Mouse (Mus musculus) CH12.LX (cell line): Measurements from ENCODE around the gene Tor1a. TPM values are rescaled to one million over a fixed set of nuclear protein-coding genes. Genes with fewer than 3 reads are reported as not detected.

Experiments used
- DNase-seq: peaks from one replicate; pipeline ENCODE4 v3.0.0-alpha.2; 2013; ENCODE audit errors: extremely low read depth
- H3K27ac ChIP-seq: 2 replicates; pipeline ENCODE4 v1.5.1; 2012; ENCODE audit warnings: low read depth, mild to moderate bottlenecking, control low read depth, moderate library complexity; ENCODE audit not compliant: insufficient read depth
- H3K27me3 ChIP-seq: replicated peaks from 2 replicates; pipeline ENCODE3; 2012; ENCODE audit warnings: inconsistent platforms
- H3K36me3 ChIP-seq, 2 experiments: replicated peaks in 1 of 2; 2 replicates each; pipeline versions ENCODE3 to v1.6.1; 2012; ENCODE audit warnings: inconsistent platforms in 1 of 2, low read length in 1 of 2, mild to moderate bottlenecking in 1 of 2, mixed read lengths in 1 of 2, moderate library complexity in 1 of 2; ENCODE audit not compliant: control insufficient read depth in 1 of 2, insufficient read depth in 1 of 2
- H3K4me1 ChIP-seq, 2 experiments: 2 replicates each; pipeline ENCODE4 v1.6.1; 2012; ENCODE audit warnings: inconsistent platforms in 1 of 2, moderate library complexity in 1 of 2; ENCODE audit not compliant: insufficient read depth in 2 of 2, control insufficient read depth in 1 of 2
- H3K4me2 ChIP-seq: 2 replicates; pipeline ENCODE4 v1.6.1; 2012; ENCODE audit warnings: low read depth, mild to moderate bottlenecking, control low read depth; ENCODE audit not compliant: poor library complexity, insufficient read depth, severe bottlenecking
- H3K4me3 ChIP-seq, 3 experiments: fragments of 150-350 bp in 1 of 3; sonication (generic) in 1 of 3; replicated peaks in 1 of 3; 2 replicates each; pipeline versions ENCODE3 to v1.5.1; 2011 to 2012; ENCODE audit warnings: low read depth in 2 of 3, low read length in 2 of 3, mild to moderate bottlenecking in 2 of 3, moderate library complexity in 2 of 3, control low read depth in 1 of 3, improper control_type of control experiment in 1 of 3, inconsistent platforms in 1 of 3, mixed read lengths in 1 of 3; ENCODE audit not compliant: poor library complexity in 1 of 3
- H3K79me2 ChIP-seq: replicated peaks from 2 replicates; pipeline ENCODE4 v1.6.1; 2012; ENCODE audit warnings: mild to moderate bottlenecking, moderate library complexity; ENCODE audit not compliant: control insufficient read depth, poor library complexity, insufficient read depth, severe bottlenecking; ENCODE audit errors: extremely low read depth
- H3K9ac ChIP-seq: 2 replicates; pipeline ENCODE4 v1.6.1; 2012; ENCODE audit warnings: low read depth, mild to moderate bottlenecking, control low read depth, moderate library complexity; ENCODE audit not compliant: insufficient read depth
- H3K9me3 ChIP-seq: replicated peaks from 2 replicates; pipeline ENCODE3; 2012; ENCODE audit warnings: low read length, inconsistent platforms, mixed read lengths
- CHD2 ChIP-seq: IDR thresholded peaks from 2 replicates; pipeline ENCODE4 v1.6.1; 2011; ENCODE audit warnings: low read length, improper control_type of control experiment
- ELF1 ChIP-seq: IDR thresholded peaks from 2 replicates; pipeline ENCODE4 v1.6.1; 2014; ENCODE audit warnings: low read depth, mild to moderate bottlenecking, inconsistent platforms, low read length, improper control_type of control experiment
- ETS1 ChIP-seq: conservative IDR thresholded peaks from 2 replicates; pipeline ENCODE4 v1.6.1; 2012; ENCODE audit warnings: low read depth, mild to moderate bottlenecking, inconsistent platforms, low read length, improper control_type of control experiment, moderate library complexity
- HCFC1 ChIP-seq: IDR thresholded peaks from 2 replicates; pipeline ENCODE4 v1.6.1; 2012; ENCODE audit warnings: low read depth, mild to moderate bottlenecking, inconsistent platforms, low read length, improper control_type of control experiment
- IRF4 ChIP-seq: IDR thresholded peaks from 2 replicates; pipeline ENCODE4 v1.6.1; 2014; ENCODE audit warnings: low read depth, mild to moderate bottlenecking, inconsistent platforms, low read length, improper control_type of control experiment
- JUN ChIP-seq: IDR thresholded peaks from 2 replicates; pipeline ENCODE4 v1.6.1; 2011; ENCODE audit warnings: low read depth, mild to moderate bottlenecking, low read length, improper control_type of control experiment, moderate library complexity; ENCODE audit not compliant: insufficient read depth
- MAZ ChIP-seq: IDR thresholded peaks from 2 replicates; pipeline ENCODE4 v1.6.1; 2012; ENCODE audit warnings: low read depth, mild to moderate bottlenecking, inconsistent platforms, low read length, improper control_type of control experiment, moderate library complexity
- MEF2A ChIP-seq: IDR thresholded peaks from 2 replicates; pipeline ENCODE4 v1.6.1; 2014; ENCODE audit warnings: low read depth, mild to moderate bottlenecking, inconsistent platforms, low read length, improper control_type of control experiment, borderline replicate concordance
- NELFE ChIP-seq: IDR thresholded peaks from 2 replicates; pipeline ENCODE4 v1.6.1; 2011; ENCODE audit warnings: low read depth, low read length, improper control_type of control experiment
- NRF1 ChIP-seq: IDR thresholded peaks from 2 replicates; pipeline ENCODE4 v1.6.1; 2014; ENCODE audit warnings: low read depth, mild to moderate bottlenecking, inconsistent platforms, low read length, improper control_type of control experiment, moderate library complexity
- PAX5 ChIP-seq: IDR thresholded peaks from 2 replicates; pipeline ENCODE4 v1.6.1; 2012; ENCODE audit warnings: low read length, inconsistent platforms, mixed read lengths
- SIN3A ChIP-seq: IDR thresholded peaks from 2 replicates; pipeline ENCODE4 v1.6.1; 2012; ENCODE audit warnings: low read length, improper control_type of control experiment, inconsistent platforms
- SMC3 ChIP-seq: IDR thresholded peaks from 2 replicates; pipeline ENCODE4 v1.6.1; 2011; ENCODE audit warnings: low read depth, low read length, improper control_type of control experiment
- TCF12 ChIP-seq: IDR thresholded peaks from 2 replicates; pipeline ENCODE4 v1.6.1; 2014; ENCODE audit warnings: low read depth, mild to moderate bottlenecking, inconsistent platforms, low read length, improper control_type of control experiment
- ZC3H11A ChIP-seq: IDR thresholded peaks from 2 replicates; pipeline ENCODE4 v1.6.1; 2012; ENCODE audit warnings: low read depth, mild to moderate bottlenecking, inconsistent platforms, low read length, improper control_type of control experiment
- ZKSCAN1 ChIP-seq: IDR thresholded peaks from 2 replicates; pipeline ENCODE4 v1.6.1; 2012; ENCODE audit warnings: low read depth, inconsistent platforms, low read length, improper control_type of control experiment, borderline replicate concordance
- ZMIZ1 ChIP-seq: IDR thresholded peaks from 2 replicates; pipeline ENCODE4 v1.6.1; 2012; ENCODE audit warnings: low read depth, mild to moderate bottlenecking, inconsistent platforms, low read length, improper control_type of control experiment
- dilution Hi-C: fragments of 300-500 bp; cut with MboI; formaldehyde crosslinking; loops from 2 replicates; pipeline ENCODE4 v1.14.3; 2020; ENCODE audit warnings: low sequenced_read_pairs; ENCODE audit not compliant: extremely low pct_unique_long_range_greater_than_20kb, extremely low pct_ligation_motif_present
- in situ Hi-C: fragments of 300-500 bp; cut with MboI; formaldehyde crosslinking; loops from 3 replicates; pipeline ENCODE4 v1.14.3; 2019; ENCODE audit warnings: low sequenced_read_pairs, low pct_ligation_motif_present, low pct_unique_long_range_greater_than_20kb, mixed read lengths
- polyA plus RNA-seq: library from polyadenylated mRNA; unstranded; fragments of >175 nt; gene quantifications from 2 replicates; pipeline ENCODE4 v1.2.1, GENCODE M21; 2012; ENCODE audit warnings: low read depth; ENCODE audit not compliant: insufficient read length
- total RNA-seq, 2 experiments: library from RNA; depleted of rRNA; stranded (reverse); fragments of 300-350 nt in 1 of 2; fragments of >200 nt in 1 of 2; gene quantifications; 2 replicates each; pipeline ENCODE4 v1.2.3; 2012 to 2014

The Tor1a gene
- total and polyA plus RNA-seq, 3 experiments, result 44.9 to 58.2 (median 45.6) TPM

- Histone ChIP-seq H3K4me1 (peaks cover 7 to 23% of the 10 kb centered on the region in 2 experiments), H3K9me3 (no peaks in the 10 kb centered on the region), H3K79me2 (no peaks in the 10 kb centered on the region), H3K4me3 (no peak overlapping the region), H3K27ac (no peak overlapping the region), H3K36me3 (peaks cover 52 to 84% of the 10 kb centered on the region in 2 experiments), H3K4me2 (no peak overlapping the region), H3K9ac (no peak overlapping the region), H3K27me3 (no peaks in the 10 kb centered on the region)
- no peak for DNase-seq
- dilution Hi-C loops, result no loop called here
- no peak for TF ChIP-seq ETS1
- TF ChIP-seq TCF12, result no peak
- TF ChIP-seq MAZ, result no peak
- no peak for TF ChIP-seq SMC3
- TF ChIP-seq IRF4, result no peak
- no peak for TF ChIP-seq ELF1
- TF ChIP-seq NELFE, result no peak
- no peak for TF ChIP-seq MEF2A
- TF ChIP-seq NRF1, result no peak
- TF ChIP-seq ZC3H11A, result no peak
- TF ChIP-seq PAX5, result no peak
- TF ChIP-seq SIN3A, result no peak
- no peak for TF ChIP-seq ZKSCAN1
- no peak for TF ChIP-seq JUN
- TF ChIP-seq ZMIZ1, result no peak
- in situ Hi-C loops, result loop anchor here (25.0 kb wide), 1 partner anchor 284 kb away; no protein-coding TSS in a partner anchor
Measured at GRCm38 (mm10) chr2:31002857-31003256, 35.1 kb upstream of the Tor1a start.

GRCm38 (mm10) chr2:30998443-30999260 is 30.9 kb upstream of the Tor1a start:
- in situ Hi-C loops, result no loop called here

More at GRCm38 (mm10) chr2:30998443-30999260, 30.9 kb upstream of the Tor1a start:
- H3K27ac ChIP-seq, result no peak overlapping the region
- no peaks in the 10 kb centered on the region for H3K4me1 ChIP-seq
- TF ChIP-seq HCFC1 (no peak), CHD2 (no peak), ELF1 (no peak), NELFE (no peak)
- DNase-seq, result no peak
- H3K36me3 ChIP-seq, result peaks cover 31 to 45% of the 10 kb centered on the region in 2 experiments
- H3K27me3 ChIP-seq, result no peaks in the 10 kb centered on the region
- no peak overlapping the region for H3K4me2 ChIP-seq
- H3K79me2 ChIP-seq, result no peaks in the 10 kb centered on the region
- no peaks in the 10 kb centered on the region for H3K9me3 ChIP-seq
- dilution Hi-C loops, result no loop called here
- H3K9ac ChIP-seq, result no peak overlapping the region
- no peak overlapping the region for H3K4me3 ChIP-seq
